Mouse (Mus musculus): ENCODE measurements around the gene Cyb561a3.

DNA sequence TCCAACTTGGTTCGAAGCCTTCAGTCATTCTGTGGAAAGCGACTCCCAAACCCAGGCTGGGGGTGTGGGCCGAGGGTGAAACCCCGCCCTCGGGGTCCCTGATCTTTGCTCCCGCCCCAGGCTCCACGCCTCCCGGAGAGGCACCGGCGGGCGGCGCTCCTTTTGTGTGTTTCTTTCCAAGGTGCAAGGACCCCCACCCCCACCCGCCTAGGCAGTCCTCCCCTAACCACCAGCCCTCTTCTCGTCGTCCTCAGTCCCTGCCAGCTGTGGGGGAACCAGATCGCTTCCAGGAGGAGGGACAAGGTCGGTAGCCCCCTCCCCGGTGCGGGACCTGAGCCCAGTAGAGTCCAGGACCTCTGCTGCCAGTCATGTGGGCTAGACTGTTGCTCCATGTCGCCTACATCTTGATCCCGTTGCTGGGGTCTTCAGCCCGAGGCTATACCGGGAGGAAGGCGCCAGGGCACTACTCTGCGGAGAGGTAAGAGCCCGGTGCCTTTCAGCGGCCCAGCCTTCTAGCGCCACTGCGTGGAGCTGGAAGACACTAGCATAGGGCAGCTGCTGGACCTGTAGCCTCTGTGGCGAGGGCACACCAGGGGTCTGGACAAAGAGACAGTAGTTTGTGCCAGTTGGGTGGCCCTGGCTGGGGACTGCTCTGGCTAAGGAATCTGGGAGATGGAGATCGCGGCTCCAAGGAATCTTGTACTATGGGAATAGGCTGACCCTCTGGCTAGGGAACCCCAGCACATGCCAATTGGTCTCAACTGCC is 57.3 kb downstream of the Cyb561a3 start, which contains the start of gene Vwce:
- TF ChIP-seq POLR2A (IDR thresholded peaks at IDR 0.05; ENCODE audit: low read depth, low read length) (no peak), CTCF (IDR thresholded peaks at IDR 0.05; ENCODE audit: extremely low read depth, insufficient read depth, insufficient read length, insufficient replicate concordance) (no peak)

Data from spleen, adult 2 months (tissue).